Mouse (Mus musculus) CH12.LX (cell line): ENCODE measurements around the gene Larp1.
A peak's percentile ranks its signal among the peaks of the same experiment; 100 is the strongest.

Experiments
- BHLHE40 ChIP-seq: IDR thresholded peaks from 2 replicates; pipeline ENCODE4 v1.6.1; 2011; ENCODE audit warnings: mild to moderate bottlenecking, low read depth, low read length, improper control_type of control experiment
- CHD2 ChIP-seq: IDR thresholded peaks from 2 replicates; pipeline ENCODE4 v1.6.1; 2011; ENCODE audit warnings: low read length, improper control_type of control experiment
- CTCF ChIP-seq, 2 experiments: IDR thresholded peaks in 1 of 2; conservative IDR thresholded peaks in 1 of 2; 2 replicates each; pipeline ENCODE4 v1.5.1; 2011 to 2012; ENCODE audit warnings: low read depth in 2 of 2, low read length in 2 of 2, improper control_type of control experiment in 1 of 2, inconsistent platforms in 1 of 2, mild to moderate bottlenecking in 1 of 2, moderate library complexity in 1 of 2
- ETS1 ChIP-seq: conservative IDR thresholded peaks from 2 replicates; pipeline ENCODE4 v1.6.1; 2012; ENCODE audit warnings: low read depth, mild to moderate bottlenecking, inconsistent platforms, low read length, improper control_type of control experiment, moderate library complexity
- MAX ChIP-seq: IDR thresholded peaks from 2 replicates; pipeline ENCODE4 v1.6.1; 2011; ENCODE audit warnings: low read length, improper control_type of control experiment
- MEF2A ChIP-seq: IDR thresholded peaks from 2 replicates; pipeline ENCODE4 v1.6.1; 2014; ENCODE audit warnings: low read depth, mild to moderate bottlenecking, inconsistent platforms, low read length, improper control_type of control experiment, borderline replicate concordance
- POLR2A ChIP-seq: IDR thresholded peaks from 2 replicates; pipeline ENCODE4 v1.6.1; 2011; ENCODE audit warnings: low read depth, mild to moderate bottlenecking, improper control_type of control experiment, low read length
- RAD21 ChIP-seq: IDR thresholded peaks from 2 replicates; pipeline ENCODE4 v1.6.1; 2011; ENCODE audit warnings: low read depth, mild to moderate bottlenecking, low read length, improper control_type of control experiment, moderate library complexity
- ZC3H11A ChIP-seq: IDR thresholded peaks from 2 replicates; pipeline ENCODE4 v1.6.1; 2012; ENCODE audit warnings: low read depth, mild to moderate bottlenecking, inconsistent platforms, low read length, improper control_type of control experiment
- ZNF384 ChIP-seq: IDR thresholded peaks from 2 replicates; pipeline ENCODE4 v1.6.1; 2012; ENCODE audit warnings: low read depth, low read length, improper control_type of control experiment, inconsistent platforms

DNA sequence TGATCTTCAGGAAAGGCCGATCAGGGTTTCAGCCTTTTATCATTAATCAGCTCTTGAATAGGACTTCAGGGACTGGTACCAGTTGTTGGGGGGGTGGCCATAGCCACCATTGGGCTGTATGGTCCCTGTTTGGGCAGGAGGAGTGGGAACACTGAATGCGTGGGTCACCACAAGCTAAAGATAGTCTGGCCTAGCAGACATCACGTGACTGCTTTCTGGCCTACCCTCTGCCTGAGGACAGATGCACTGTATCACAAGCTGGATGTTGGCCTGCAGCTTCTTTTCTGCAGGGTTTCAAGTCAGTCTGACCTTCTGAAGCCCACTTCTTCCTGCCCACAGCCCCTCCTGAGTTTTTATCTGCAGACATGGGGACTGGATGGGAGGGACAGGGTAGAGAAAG lies 24.8 kb downstream of the Larp1 start:
- TF ChIP-seq CTCF (conservative IDR thresholded peaks at IDR 0.05 in 1 of 2, IDR thresholded peaks at IDR 0.05 in 1 of 2; ENCODE audit: low read depth in 2 of 2, low read length in 2 of 2) = no peak
- no peak for TF ChIP-seq ETS1
- no peak for TF ChIP-seq POLR2A
- TF ChIP-seq RAD21 = no peak
- TF ChIP-seq ZC3H11A = no peak
- peak; percentile 79 for TF ChIP-seq BHLHE40
- no peak for TF ChIP-seq MEF2A
- no peak for TF ChIP-seq CHD2
- TF ChIP-seq ZNF384 = no peak
- peak; percentile 50; the same call in 1 of the 2 replicates for TF ChIP-seq MAX
